In genomic region chr11:5074882-5075281, GRCm38 (mm10) we compare ENCODE assay signal across 11 mouse cellular contexts. TPM values are rescaled to one million over a fixed set of nuclear protein-coding genes. Genes with fewer than 3 reads are reported as not detected.
DNase-seq lines count a peak whose midpoint lies in the region; ATAC-seq and TF ChIP-seq lines count a peak whose summit lies in the region.
"Had no signal": no experiment of that assay in that cellular context is flagged by ENCODE, and none has a peak within 500 bp of the region (broad histone marks: within the 10 kb centered on the region; RNA-seq: fewer than 3 reads in every experiment).

No protein-coding gene starts in this region.

- no peak for ATAC-seq in hindbrain, embryonic 11.5 days (ENCODE audit: low FRiP score)
- no peak for ATAC-seq in hindbrain, embryonic 16.5 days
- ATAC-seq in forebrain, postnatal 0 days, result peak; percentile 66; the same call in 1 of the 2 replicates
- ATAC-seq in megakaryocyte, adult 5-6 weeks (ENCODE audit: poor library complexity, severe bottlenecking), result no peak

- H3K9me3 ChIP-seq in hindbrain, embryonic 11.5 days (ENCODE audit: control insufficient read depth, low read length), result no peaks in the 10 kb centered on the region
- H3K9me3 ChIP-seq in hindbrain, embryonic 16.5 days (ENCODE audit: control insufficient read depth, low read length), result no peaks in the 10 kb centered on the region
- no peaks in the 10 kb centered on the region for H3K9me3 ChIP-seq in forebrain, postnatal 0 days (ENCODE audit: low read length)
- H3K9me3 ChIP-seq: liver, embryonic 15.5 days had no signal

- intact Hi-C loops in left cerebral cortex, postnatal 10 days (cut with DNase I), result no loop called here

- H3K27me3 ChIP-seq in hindbrain, embryonic 11.5 days (ENCODE audit: control insufficient read depth, insufficient read depth, low read length), result no peaks in the 10 kb centered on the region
- no peaks in the 10 kb centered on the region for H3K27me3 ChIP-seq in hindbrain, embryonic 16.5 days (replicated peaks; ENCODE audit: control insufficient read depth, insufficient read depth, low read length)
- H3K27me3 ChIP-seq in forebrain, postnatal 0 days (ENCODE audit: insufficient read depth, low read length), result no peaks in the 10 kb centered on the region
- H3K27me3 ChIP-seq: liver, embryonic 15.5 days had no signal

- WGBS in hindbrain, embryonic 11.5 days, result 81% methylated on average over 4 of the region's 4 CpGs
- WGBS in hindbrain, embryonic 16.5 days, result 65% methylated on average over 4 of the region's 4 CpGs
- WGBS in forebrain, postnatal 0 days, result 65% methylated on average over 4 of the region's 4 CpGs

- no peaks in the 10 kb centered on the region for H3K4me1 ChIP-seq in hindbrain, embryonic 11.5 days (replicated peaks; ENCODE audit: control insufficient read depth, insufficient read depth, low read length)
- H3K4me1 ChIP-seq in hindbrain, embryonic 16.5 days (ENCODE audit: control insufficient read depth, insufficient read depth, low read depth, low read length), result no peaks in the 10 kb centered on the region
- no peaks in the 10 kb centered on the region for H3K4me1 ChIP-seq in forebrain, postnatal 0 days (ENCODE audit: insufficient read depth)
- H3K4me1 ChIP-seq: liver, embryonic 15.5 days had no signal

- no peak overlapping the region for H3K9ac ChIP-seq in hindbrain, embryonic 11.5 days (ENCODE audit: low read depth, low read length)
- H3K9ac ChIP-seq in hindbrain, embryonic 16.5 days (ENCODE audit: low read depth, low read length), result no peak overlapping the region
- H3K9ac ChIP-seq in forebrain, postnatal 0 days, result no peak overlapping the region
- H3K9ac ChIP-seq: liver, embryonic 15.5 days had no signal

- H3K4me3 ChIP-seq in hindbrain, embryonic 11.5 days (ENCODE audit: low read depth, low read length), result no peak overlapping the region
- H3K4me3 ChIP-seq in hindbrain, embryonic 16.5 days (ENCODE audit: low read length), result no peak overlapping the region
- H3K4me3 ChIP-seq in forebrain, postnatal 0 days (ENCODE audit: low read depth, low read length), result no peak overlapping the region
- H3K4me3 ChIP-seq: erythroblast, embryonic 14.5 days; liver, embryonic 15.5 days had no signal

- TF ChIP-seq CTCF in forebrain, postnatal 0 days (IDR thresholded peaks at IDR 0.05; ENCODE audit: low read depth), result peak; percentile 64

- no peak overlapping the region for H3K27ac ChIP-seq in hindbrain, embryonic 11.5 days (ENCODE audit: low read depth, low read length)
- no peak overlapping the region for H3K27ac ChIP-seq in hindbrain, embryonic 16.5 days (ENCODE audit: low read depth, low read length)
- H3K27ac ChIP-seq in forebrain, postnatal 0 days (ENCODE audit: low read depth, low read length), result no peak overlapping the region
- H3K27ac ChIP-seq: liver, embryonic 15.5 days had no signal

- peaks cover 18% of the 10 kb centered on the region for H3K36me3 ChIP-seq in hindbrain, embryonic 11.5 days (ENCODE audit: control insufficient read depth, insufficient read depth, low read length)
- H3K36me3 ChIP-seq in hindbrain, embryonic 16.5 days (ENCODE audit: control insufficient read depth, insufficient read depth, low read length), result peaks cover 43% of the 10 kb centered on the region
- peaks cover 59% of the 10 kb centered on the region for H3K36me3 ChIP-seq in forebrain, postnatal 0 days (ENCODE audit: insufficient read depth)

- H3K4me2 ChIP-seq in hindbrain, embryonic 11.5 days (replicated peaks; ENCODE audit: low read depth, low read length), result no peak overlapping the region
- H3K4me2 ChIP-seq in hindbrain, embryonic 16.5 days (ENCODE audit: low read length), result no peak overlapping the region
- no peak overlapping the region for H3K4me2 ChIP-seq in forebrain, postnatal 0 days (ENCODE audit: low read depth)
- H3K4me2 ChIP-seq: liver, embryonic 15.5 days had no signal

- DNase-seq in hindbrain, embryonic 11.5 days (ENCODE audit: low spot score), result peak; percentile 57
- DNase-seq in thymus, postnatal 0 days (ENCODE audit: low spot score), result peak; percentile 53
- no peak for DNase-seq in thymus, postnatal 36 days
- DNase-seq in forebrain, postnatal 0 days, result peak; percentile 52
- peak; percentile 52 for DNase-seq in thymus, postnatal 4 days
- DNase-seq in left cerebral cortex, postnatal 10 days (ENCODE audit: extremely low spot score in 1 of 2, low spot score in 2 of 2), result no peak

RNA-seq across cellular contexts. Expression of gene Gas2l1, which starts 9.8 kb away (rescaled TPM):
- polyA plus RNA-seq in hindbrain, embryonic 11.5 days (2014; fragmentation: Nextera tagmentation; extraction: Ambion mirVana), result 23.0 and 24.8 TPM in 2 replicates
- 19.1 and 21.6 TPM in 2 replicates for polyA plus RNA-seq in hindbrain, embryonic 16.5 days (2015; fragmentation: Nextera tagmentation; extraction: Ambion mirVana)
- 12.0 and 12.2 TPM in 2 replicates for polyA plus RNA-seq in thymus, postnatal 0 days (2015; fragmentation: Nextera tagmentation; extraction: Ambion mirVana)
- total RNA-seq in forebrain, postnatal 0 days (2014; rRNA removed), result 25.9 and 30.7 TPM in 2 replicates
- 18.7 and 23.3 TPM in 2 replicates for polyA plus RNA-seq in forebrain, postnatal 0 days (2015; fragmentation: Nextera tagmentation; extraction: Ambion mirVana)
- 1.5 and 2.4 TPM in 2 replicates for total RNA-seq in megakaryocyte, adult 5-6 weeks (2015)
- 0.89 and 1.1 TPM in 2 replicates for total RNA-seq in megakaryocyte, adult 5-6 weeks (2017)
- total RNA-seq in left cerebral cortex, postnatal 10 days (2021), result 10 to 100 TPM; 48.1 to 48.3 TPM

RNA-seq across cellular contexts. Expression of gene Rasl10a, which starts 17.0 kb away (rescaled TPM):
- 0.40 and 0.46 TPM in 2 replicates for polyA plus RNA-seq in hindbrain, embryonic 11.5 days (2014; fragmentation: Nextera tagmentation; extraction: Ambion mirVana)
- 2.0 TPM in 2 replicates for polyA plus RNA-seq in hindbrain, embryonic 16.5 days (2015; fragmentation: Nextera tagmentation; extraction: Ambion mirVana)
- 4.2 and 5.9 TPM in 2 replicates for polyA plus RNA-seq in thymus, postnatal 0 days (2015; fragmentation: Nextera tagmentation; extraction: Ambion mirVana)
- total RNA-seq in forebrain, postnatal 0 days (2014; rRNA removed), result 2.3 and 6.8 TPM in 2 replicates
- polyA plus RNA-seq in forebrain, postnatal 0 days (2015; fragmentation: Nextera tagmentation; extraction: Ambion mirVana), result 4.5 and 5.3 TPM in 2 replicates
- not detected in 2 replicates for total RNA-seq in megakaryocyte, adult 5-6 weeks (2015)
- not detected in 2 replicates for total RNA-seq in megakaryocyte, adult 5-6 weeks (2017)
- total RNA-seq in left cerebral cortex, postnatal 10 days (2021), result 10 to 100 TPM; 43.2 to 47.9 TPM
- total RNA-seq: hematopoietic stem cell, adult 5-6 weeks had no signal
- polyA plus RNA-seq: erythroblast, embryonic 14.5 days had no signal

RNA-seq across cellular contexts. Expression of gene Rhbdd3, which starts 23.8 kb away (rescaled TPM):
- polyA plus RNA-seq in hindbrain, embryonic 11.5 days (2014; fragmentation: Nextera tagmentation; extraction: Ambion mirVana), result 17.3 and 18.2 TPM in 2 replicates
- 43.3 and 45.0 TPM in 2 replicates for polyA plus RNA-seq in hindbrain, embryonic 16.5 days (2015; fragmentation: Nextera tagmentation; extraction: Ambion mirVana)
- 17.9 and 19.8 TPM in 2 replicates for polyA plus RNA-seq in thymus, postnatal 0 days (2015; fragmentation: Nextera tagmentation; extraction: Ambion mirVana)
- 31.0 and 34.5 TPM in 2 replicates for total RNA-seq in forebrain, postnatal 0 days (2014; rRNA removed)
- 33.3 and 36.6 TPM in 2 replicates for polyA plus RNA-seq in forebrain, postnatal 0 days (2015; fragmentation: Nextera tagmentation; extraction: Ambion mirVana)
- total RNA-seq in megakaryocyte, adult 5-6 weeks (2015), result 2.6 and 6.0 TPM in 2 replicates
- 11.5 and 14.5 TPM in 2 replicates for total RNA-seq in megakaryocyte, adult 5-6 weeks (2017)
- 10 to 100 TPM; 23.4 to 24.6 TPM for total RNA-seq in left cerebral cortex, postnatal 10 days (2021)

RNA-seq across cellular contexts. Expression of gene Ewsr1, which starts 24.2 kb away (rescaled TPM):
- polyA plus RNA-seq in hindbrain, embryonic 11.5 days (2014; fragmentation: Nextera tagmentation; extraction: Ambion mirVana), result 430 and 463 TPM in 2 replicates
- 520 and 571 TPM in 2 replicates for polyA plus RNA-seq in hindbrain, embryonic 16.5 days (2015; fragmentation: Nextera tagmentation; extraction: Ambion mirVana)
- polyA plus RNA-seq in thymus, postnatal 0 days (2015; fragmentation: Nextera tagmentation; extraction: Ambion mirVana), result 501 and 565 TPM in 2 replicates
- 271 and 355 TPM in 2 replicates for total RNA-seq in forebrain, postnatal 0 days (2014; rRNA removed)
- polyA plus RNA-seq in forebrain, postnatal 0 days (2015; fragmentation: Nextera tagmentation; extraction: Ambion mirVana), result 362 and 390 TPM in 2 replicates
- total RNA-seq in megakaryocyte, adult 5-6 weeks (2015), result 129 and 153 TPM in 2 replicates
- total RNA-seq in megakaryocyte, adult 5-6 weeks (2017), result 326 and 348 TPM in 2 replicates
- 100 to 1,000 TPM; 303 to 308 TPM for total RNA-seq in left cerebral cortex, postnatal 10 days (2021)

Comparison
In these comparisons a context has a peak if more than half of its experiments do, and no peak if none do; other contexts are left out.
1. DNase-seq: peak in hindbrain, embryonic 11.5 days (single experiment), thymus, postnatal 0 days (single experiment), forebrain, postnatal 0 days (single experiment) and thymus, postnatal 4 days (single experiment); none in thymus, postnatal 36 days (0 of 2) and left cerebral cortex, postnatal 10 days (0 of 2).